Mouse (Mus musculus) thymus, postnatal 10 days (tissue): Measurements from ENCODE around the gene Dpm3.
A peak's percentile ranks its signal among the peaks of the same experiment; 100 is the strongest.

Source experiments
- DNase-seq, 2 experiments: peaks; one replicate each; pipeline ENCODE4 v3.0.0; 2021; ENCODE audit warnings: low spot score in 2 of 2

Gene Dpm3

GRCm38 (mm10) chr3:89231772-89232275, 27.3 kb upstream of the Dpm3 start:
- DNase-seq: no peak

GRCm38 (mm10) chr3:89232614-89233013, 26.5 kb upstream of the Dpm3 start:
- DNase-seq: no peak

GRCm38 (mm10) chr3:89233562-89234110, 25.5 kb upstream of the Dpm3 start:
- DNase-seq: no peak

- no peak for DNase-seq
Measured at GRCm38 (mm10) chr3:89236516-89236915, 22.6 kb upstream of the Dpm3 start.

- no peak for DNase-seq
Measured at GRCm38 (mm10) chr3:89237682-89238081, 21.5 kb upstream of the Dpm3 start.

GRCm38 (mm10) chr3:89238494-89238893, 20.7 kb upstream of the Dpm3 start:
- DNase-seq: no peak

- DNase-seq: peak in 1 of 2 experiments; percentile 21
Measured at GRCm38 (mm10) chr3:89242331-89242895, 16.7 kb upstream of the Dpm3 start.

- DNase-seq: peak; percentile 71 to 75
Measured at GRCm38 (mm10) chr3:89243609-89244008, 15.5 kb upstream of the Dpm3 start.

GRCm38 (mm10) chr3:89244158-89244981, 14.8 kb upstream of the Dpm3 start:
- DNase-seq: peak; percentile 14 to 38

GRCm38 (mm10) chr3:89244982-89245687, 14.0 kb upstream of the Dpm3 start:
- DNase-seq: peak; percentile 48 to 66

GRCm38 (mm10) chr3:89245688-89246171, 13.4 kb upstream of the Dpm3 start, which contains the start of gene Krtcap2:
Gene Krtcap2 (plus strand): TSS chr3:89245966.
- peak; percentile 32 to 33 for DNase-seq

GRCm38 (mm10) chr3:89246261-89247100, 12.7 kb upstream of the Dpm3 start, which contains the start of gene Trim46:
Gene Trim46 (minus strand): TSS chr3:89246309.
- peak; percentile 77 to 84 for DNase-seq

- DNase-seq: no peak
Measured at GRCm38 (mm10) chr3:89247466-89247865, 11.7 kb upstream of the Dpm3 start.

- peak in 1 of 2 experiments; percentile 63 for DNase-seq
Measured at GRCm38 (mm10) chr3:89250435-89251040, 8.6 kb upstream of the Dpm3 start.

GRCm38 (mm10) chr3:89251365-89251895, 7.7 kb upstream of the Dpm3 start:
- peak; percentile 68 to 70 for DNase-seq

GRCm38 (mm10) chr3:89254994-89255393, 4.2 kb upstream of the Dpm3 start:
- no peak for DNase-seq

- DNase-seq: no peak
Measured at GRCm38 (mm10) chr3:89256177-89256576, 3.0 kb upstream of the Dpm3 start.

- DNase-seq: no peak
Measured at GRCm38 (mm10) chr3:89260211-89260610, 1.1 kb downstream of the Dpm3 start.

- no peak for DNase-seq
Measured at GRCm38 (mm10) chr3:89262417-89262816, 3.3 kb downstream of the Dpm3 start.

- DNase-seq: peak; percentile 71 to 76
Measured at GRCm38 (mm10) chr3:89266439-89266893, 7.3 kb downstream of the Dpm3 start.
